Mouse (Mus musculus) midbrain, embryonic 11.5 days (tissue): ENCODE results near the gene Tmem170. TPM values are rescaled to one million over a fixed set of nuclear protein-coding genes. Genes with fewer than 3 reads are reported as not detected.

ENCODE experiments used
- ATAC-seq: fragments of 200-750 bp; cut with Nextera tagmentation; 2 replicates; pipeline ENCODE4 v1.8.0; 2017; ENCODE audit warnings: moderate TSS enrichment, moderate library complexity; ENCODE audit not compliant: low FRiP score
- DNase-seq: peaks from one replicate; pipeline ENCODE4 v3.0.0; 2015; ENCODE audit warnings: low spot score; ENCODE audit errors: missing footprints
- H3K27ac ChIP-seq: fragments of 300-500 bp; sonication (generic); 2 replicates; pipeline ENCODE4 v1.5.1; 2014; ENCODE audit warnings: low read depth, low read length
- H3K27me3 ChIP-seq: fragments of 300-500 bp; sonication (generic); 2 replicates; pipeline ENCODE4 v1.6.1; 2014; ENCODE audit warnings: mild to moderate bottlenecking, low read length, moderate library complexity, mixed read lengths; ENCODE audit not compliant: control insufficient read depth, insufficient read depth
- H3K36me3 ChIP-seq: fragments of 300-500 bp; sonication (generic); 2 replicates; pipeline ENCODE4 v1.6.1; 2014; ENCODE audit warnings: mild to moderate bottlenecking, low read length, moderate library complexity, mixed read lengths; ENCODE audit not compliant: control insufficient read depth, insufficient read depth
- H3K4me1 ChIP-seq: fragments of 300-500 bp; sonication (generic); 2 replicates; pipeline ENCODE4 v1.6.1; 2014; ENCODE audit warnings: low read length; ENCODE audit not compliant: control insufficient read depth, insufficient read depth
- H3K4me2 ChIP-seq: fragments of 300-500 bp; sonication (generic); 2 replicates; pipeline ENCODE4 v1.6.1; 2014; ENCODE audit warnings: mild to moderate bottlenecking, moderate library complexity
- H3K4me3 ChIP-seq: fragments of 300-500 bp; sonication (generic); 2 replicates; pipeline ENCODE4 v1.5.1; 2014; ENCODE audit warnings: low read depth, low read length
- H3K9ac ChIP-seq: fragments of 300-500 bp; sonication (generic); 2 replicates; pipeline ENCODE4 v1.6.1; 2014; ENCODE audit warnings: low read length
- H3K9me3 ChIP-seq: fragments of 300-500 bp; sonication (generic); 2 replicates; pipeline ENCODE4 v1.6.1; 2016; ENCODE audit warnings: low read length; ENCODE audit not compliant: control insufficient read depth
- WGBS: fragments of 180-500 bp; shearing (Covaris S2); extraction: QIAGEN DNeasy Blood & Tissue Kit; methylation state at CpG from one replicate; pipeline ENCODE4 v1.1.7; 2014; 5-methylcytosine and 5-hydroxymethylcytosine counted together
- polyA plus RNA-seq: library from polyadenylated mRNA; unstranded; fragments of >200 nt; fragmentation: Nextera tagmentation; extraction: Ambion mirVana; gene quantifications from 2 replicates; pipeline ENCODE4 v1.2.1, GENCODE M21; 2014

The Tmem170 gene
- polyA plus RNA-seq, 1 experiment from 2014 or later: 6.8 TPM

DNA sequence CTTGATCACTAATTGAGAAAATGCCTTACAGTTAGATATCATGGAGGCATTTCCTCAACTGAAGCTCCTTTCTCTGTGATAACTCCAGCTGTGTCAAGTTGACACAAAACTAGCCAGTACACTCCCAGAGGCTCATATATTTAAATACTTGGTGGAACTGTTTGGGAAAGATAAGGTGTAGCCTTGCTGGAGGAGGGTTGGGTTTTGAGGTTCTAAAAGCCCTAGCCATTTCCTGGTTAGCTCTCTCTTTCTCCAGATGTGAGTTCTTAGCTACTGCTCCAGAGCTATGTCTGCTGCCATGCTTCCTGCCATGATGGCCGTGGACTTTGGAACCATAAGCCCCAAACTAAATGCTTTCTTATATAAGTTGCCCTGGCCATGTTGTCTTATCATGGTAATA is 10.9 kb upstream of the Tmem170 start:
- 90% methylated on average over 1 of the region's 1 CpGs for WGBS
- Histone ChIP-seq H3K27me3 (peaks cover 24% of the 10 kb centered on the region), H3K9ac (no peak overlapping the region), H3K4me1 (no peaks in the 10 kb centered on the region), H3K4me3 (no peak overlapping the region), H3K27ac (no peak overlapping the region), H3K9me3 (no peaks in the 10 kb centered on the region), H3K4me2 (no peak overlapping the region), H3K36me3 (no peaks in the 10 kb centered on the region)
- ATAC-seq (no peak), DNase-seq (no peak)

DNA sequence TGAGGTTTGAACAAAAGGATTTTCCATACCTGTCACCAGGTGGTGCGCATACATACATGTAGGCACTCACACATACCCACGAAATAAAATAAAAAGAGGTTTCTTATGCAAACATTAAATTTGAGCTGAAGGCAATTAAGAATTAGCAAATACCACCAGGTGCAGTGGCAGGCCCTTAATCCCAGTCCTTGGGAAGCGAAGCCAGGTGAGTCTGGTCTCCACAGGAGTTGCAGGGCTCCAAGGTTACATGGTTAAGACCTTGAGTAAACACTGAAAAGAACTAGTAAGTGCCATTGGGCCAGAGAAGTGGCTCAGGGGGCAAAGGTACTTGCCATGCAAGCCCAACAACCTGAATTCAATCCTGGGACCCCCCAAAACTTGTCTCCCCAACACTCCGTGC is 7.1 kb upstream of the Tmem170 start:
- 84% methylated on average over 4 of the region's 4 CpGs for WGBS
- DNase-seq: no peak

DNA sequence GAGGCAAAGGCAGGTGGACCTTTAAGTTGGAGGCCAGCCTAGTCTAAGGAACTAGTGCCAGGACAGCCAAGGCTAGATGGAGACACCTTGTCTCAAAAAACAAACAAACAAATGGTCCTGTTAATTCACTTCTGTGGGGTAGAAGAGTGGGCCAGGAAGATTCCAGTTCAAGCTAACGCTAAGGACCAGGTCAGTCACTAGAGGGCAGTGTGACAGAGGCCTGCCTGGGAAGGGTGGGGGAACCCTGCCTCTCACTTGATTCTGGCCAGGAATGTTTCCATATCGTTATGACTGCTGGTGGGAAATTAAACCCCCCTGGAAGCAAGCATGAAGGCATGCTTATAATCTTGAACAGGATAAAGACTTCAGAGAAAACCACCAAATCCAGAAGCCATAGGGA is 5.0 kb upstream of the Tmem170 start:
- Histone ChIP-seq H3K4me1 (no peaks in the 10 kb centered on the region), H3K36me3 (no peaks in the 10 kb centered on the region), H3K4me2 (no peak overlapping the region), H3K9ac (no peak overlapping the region), H3K4me3 (no peak overlapping the region), H3K9me3 (no peaks in the 10 kb centered on the region), H3K27ac (no peak overlapping the region), H3K27me3 (no peaks in the 10 kb centered on the region)
- 3% methylated on average over 2 of the region's 2 CpGs for WGBS
- peak; percentile 93 for DNase-seq
- 0 out of 2 replicates have a peak, but pooled peaks have one; percentile 38 for ATAC-seq

More for the DNA sequence above, 7.1 kb upstream of the Tmem170 start:
- H3K4me2 ChIP-seq: no peak overlapping the region
- ATAC-seq: no peak
- no peaks in the 10 kb centered on the region for H3K9me3 ChIP-seq
- no peaks in the 10 kb centered on the region for H3K36me3 ChIP-seq
- no peak overlapping the region for H3K9ac ChIP-seq
- no peaks in the 10 kb centered on the region for H3K27me3 ChIP-seq
- no peak overlapping the region for H3K4me3 ChIP-seq
- no peak overlapping the region for H3K27ac ChIP-seq
- H3K4me1 ChIP-seq: no peaks in the 10 kb centered on the region

- ATAC-seq (no peak), DNase-seq (no peak)
- H3K9me3 ChIP-seq: no peaks in the 10 kb centered on the region
- no peak overlapping the region for H3K4me3 ChIP-seq
- H3K4me1 ChIP-seq: peaks cover 4% of the 10 kb centered on the region; the same call in 1 of the 2 replicates
- no peaks in the 10 kb centered on the region for H3K36me3 ChIP-seq
- no peaks in the 10 kb centered on the region for H3K27me3 ChIP-seq
- H3K9ac ChIP-seq: no peak overlapping the region
- WGBS: 69% methylated on average over 9 of the region's 9 CpGs
- no peak overlapping the region for H3K4me2 ChIP-seq
- no peak overlapping the region for H3K27ac ChIP-seq
These were observed 1.2 kb upstream of the Tmem170 start for GRCm38 (mm10) chr8:111877711-111878110.

GRCm38 (mm10) chr8:111875758-111876157 is 792 bp downstream of the Tmem170 start:
- no peak for DNase-seq
- H3K9me3 ChIP-seq: no peaks in the 10 kb centered on the region

DNA sequence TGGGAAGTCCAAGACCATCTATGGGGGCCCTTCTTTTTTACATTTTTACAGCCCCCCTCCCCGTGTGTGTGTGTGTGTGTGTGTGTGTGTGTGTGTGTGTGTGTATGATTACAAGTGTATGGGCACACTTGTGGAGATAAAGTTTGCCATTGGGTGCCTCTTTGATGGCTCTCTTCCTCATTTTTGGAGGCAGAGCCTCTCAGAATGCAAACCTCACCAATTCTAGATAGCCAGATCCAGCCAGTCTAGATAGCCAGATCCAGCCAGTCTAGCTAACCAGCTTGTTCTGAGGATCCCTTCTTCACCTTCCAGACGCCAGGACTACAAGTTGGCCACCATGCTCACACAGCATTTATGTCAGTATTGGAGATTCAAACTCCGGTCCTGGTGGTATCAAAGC is 5.3 kb downstream of the Tmem170 start:
- H3K36me3 ChIP-seq: no peaks in the 10 kb centered on the region
- no peak overlapping the region for H3K9ac ChIP-seq
- 86% methylated on average over 3 of the region's 3 CpGs for WGBS
- H3K9me3 ChIP-seq: no peaks in the 10 kb centered on the region
- DNase-seq (no peak), ATAC-seq (no peak)
- no peak overlapping the region for H3K4me3 ChIP-seq
- H3K4me1 ChIP-seq: peaks cover 4% of the 10 kb centered on the region; the same call in 1 of the 2 replicates
- no peak overlapping the region for H3K4me2 ChIP-seq
- H3K27me3 ChIP-seq: no peaks in the 10 kb centered on the region
- H3K27ac ChIP-seq: no peak overlapping the region

More at GRCm38 (mm10) chr8:111875758-111876157, 792 bp downstream of the Tmem170 start:
- Histone ChIP-seq H3K27ac (no peak overlapping the region), H3K36me3 (no peaks in the 10 kb centered on the region), H3K27me3 (no peaks in the 10 kb centered on the region), H3K4me1 (peaks cover 4% of the 10 kb centered on the region; the same call in 1 of the 2 replicates), H3K4me3 (peak overlapping the region; percentile 77), H3K4me2 (peak overlapping the region; percentile 66), H3K9ac (peak overlapping the region; percentile 70)
- 31% methylated on average over 9 of the region's 9 CpGs for WGBS
- no peak for ATAC-seq

DNA sequence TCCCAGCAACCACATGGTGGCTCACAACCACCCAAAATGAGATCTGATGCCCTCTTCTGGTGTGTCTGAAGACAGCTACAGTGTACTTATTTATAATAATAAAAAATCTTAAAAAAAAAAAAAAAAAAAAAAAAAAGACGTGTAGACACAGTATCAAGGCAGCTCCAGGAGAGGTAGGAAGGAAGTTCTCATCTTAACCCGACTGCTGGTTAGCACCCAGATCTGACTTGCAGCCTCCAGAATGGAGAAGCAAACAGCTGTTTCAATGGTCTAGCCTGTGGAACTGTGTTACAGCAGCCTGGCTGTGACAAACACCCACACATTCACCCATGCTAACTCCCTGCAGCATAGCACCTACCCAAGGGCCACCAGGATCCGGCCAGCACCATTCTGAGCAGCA is 6.2 kb downstream of the Tmem170 start:
- Histone ChIP-seq H3K27ac (no peak overlapping the region), H3K9me3 (no peaks in the 10 kb centered on the region), H3K4me2 (no peak overlapping the region), H3K36me3 (no peaks in the 10 kb centered on the region), H3K27me3 (no peaks in the 10 kb centered on the region), H3K9ac (no peak overlapping the region), H3K4me3 (no peak overlapping the region), H3K4me1 (no peaks in the 10 kb centered on the region)
- 85% methylated on average over 3 of the region's 3 CpGs for WGBS
- DNase-seq: no peak
- ATAC-seq: no peak

DNA sequence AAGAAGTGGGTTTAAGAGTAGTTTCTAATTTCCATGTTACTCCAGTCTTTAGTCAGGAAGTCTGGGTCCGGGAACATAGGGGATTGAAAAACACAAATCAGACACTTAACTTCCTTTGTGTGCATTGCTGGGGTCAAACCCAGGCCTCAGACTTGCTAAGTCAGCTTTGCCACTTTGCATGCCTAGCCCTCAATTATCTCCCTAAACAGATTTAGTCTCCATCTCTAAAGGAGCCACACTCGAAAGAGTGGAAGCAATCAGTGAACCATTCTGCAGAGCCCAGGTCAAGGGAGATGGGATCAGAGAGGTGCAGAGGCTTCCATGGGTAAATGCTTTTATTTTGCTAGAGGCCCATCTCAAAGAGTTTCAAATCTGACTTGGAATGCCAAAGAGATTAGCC is 7.9 kb downstream of the Tmem170 start:
- 47% methylated on average over 2 of the region's 2 CpGs for WGBS
- ATAC-seq: no peak
- Histone ChIP-seq H3K4me1 (no peaks in the 10 kb centered on the region), H3K9me3 (no peaks in the 10 kb centered on the region), H3K4me2 (no peak overlapping the region), H3K27me3 (no peaks in the 10 kb centered on the region), H3K9ac (no peak overlapping the region), H3K36me3 (no peaks in the 10 kb centered on the region), H3K27ac (no peak overlapping the region), H3K4me3 (no peak overlapping the region)
- DNase-seq: no peak

- 90% methylated on average over 6 of the region's 6 CpGs for WGBS
- no peak overlapping the region for H3K9ac ChIP-seq
These were observed 10.7 kb downstream of the Tmem170 start for GRCm38 (mm10) chr8:111865857-111866256.

More at GRCm38 (mm10) chr8:111865857-111866256, 10.7 kb downstream of the Tmem170 start:
- DNase-seq (no peak), ATAC-seq (no peak)
- Histone ChIP-seq H3K27ac (no peak overlapping the region), H3K4me3 (no peak overlapping the region), H3K4me2 (no peak overlapping the region), H3K4me1 (no peaks in the 10 kb centered on the region), H3K36me3 (no peaks in the 10 kb centered on the region), H3K27me3 (no peaks in the 10 kb centered on the region), H3K9me3 (no peaks in the 10 kb centered on the region)
